Mouse (Mus musculus) adrenal gland, adult 2 months (tissue): ENCODE data around the gene Gfpt2. TPM values are rescaled to one million over a fixed set of nuclear protein-coding genes. Genes with fewer than 3 reads are reported as not detected.

Source experiments
- DNase-seq: peaks from one replicate; pipeline ENCODE4 v3.0.0; 2021
- microRNA-seq, 2 experiments: library from miRNA; unstranded; fragments of <30 nt; microRNA quantifications; one replicate each; pipeline ENCODE4 v1.2.0; 2021
- polyA plus RNA-seq: library from polyadenylated mRNA; depleted of rRNA; stranded (reverse); fragments of >200 nt; gene quantifications from 2 replicates; pipeline ENCODE4 v1.2.3, GENCODE M21; 2012; rRNA removed
- total RNA-seq, 2 experiments: library from RNA; stranded (reverse); gene quantifications; 2 replicates each; pipeline ENCODE4 v1.2.3; 2021

Gfpt2 gene
- total and polyA plus RNA-seq, 3 experiments: 2.3 to 8.0 (median 6.4) TPM

GRCm38 (mm10) chr11:49883394-49883793 is 89.4 kb downstream of the Gfpt2 start:
- DNase-seq: no peak

Small RNAs within 50 kb of the gene (microRNA-seq; reads per million reads assigned to microRNA genes)
- 0 reads per million in 2 experiments for gene Gm23813

Other genes starting within 250 kb of the Gfpt2 start
- gene Olfr1380, start 237.3 kb upstream of the Gfpt2 start, total RNA-seq: not detected
- gene Olfr1380, start 237.3 kb upstream of the Gfpt2 start, polyA plus RNA-seq: not detected in 2 replicates
- gene Flt4, start 184.9 kb upstream of the Gfpt2 start, total RNA-seq: 10 to 100 TPM; 12.5 to 20.9 TPM
- gene Flt4, start 184.9 kb upstream of the Gfpt2 start, polyA plus RNA-seq: 16.5 and 17.5 TPM in 2 replicates
- gene Scgb3a1, start 130.6 kb upstream of the Gfpt2 start, total RNA-seq: not detected
- 0.58 TPM in 1 of 2 replicates, not detected in the other for gene Scgb3a1, start 130.6 kb upstream of the Gfpt2 start, polyA plus RNA-seq
- gene Cnot6, start 81.5 kb upstream of the Gfpt2 start, total RNA-seq: 10 to 100 TPM; 36.6 to 38.2 TPM
- gene Cnot6, start 81.5 kb upstream of the Gfpt2 start, polyA plus RNA-seq: 2.5 and 2.6 TPM in 2 replicates
- 10 to 100 TPM; 69.8 to 79.9 TPM for gene Mapk9, start 52.6 kb downstream of the Gfpt2 start, total RNA-seq
- 20.2 and 20.5 TPM in 2 replicates for gene Mapk9, start 52.6 kb downstream of the Gfpt2 start, polyA plus RNA-seq
- 1 to 10 TPM in 1 of 2 experiments, under 1 TPM in 1; 0.43 to 1.0 TPM for gene Rasgef1c, start 107.7 kb downstream of the Gfpt2 start, total RNA-seq
- 0.71 and 0.83 TPM in 2 replicates for gene Rasgef1c, start 107.7 kb downstream of the Gfpt2 start, polyA plus RNA-seq
- gene Rnf130, start 231.2 kb downstream of the Gfpt2 start, total RNA-seq: 100 to 1,000 TPM in 1 of 2 experiments, 10 to 100 TPM in 1; 78.9 to 102 TPM
- gene Rnf130, start 231.2 kb downstream of the Gfpt2 start, polyA plus RNA-seq: 114 and 129 TPM in 2 replicates